Mouse (Mus musculus) stomach, adult 2 months (tissue): ENCODE data around the gene Faap24. TPM values are rescaled to one million over a fixed set of nuclear protein-coding genes. Genes with fewer than 3 reads are reported as not detected.

Experiments used
- polyA plus RNA-seq: library from polyadenylated mRNA; depleted of rRNA; stranded (reverse); fragments of >200 nt; gene quantifications from 2 replicates; pipeline ENCODE4 v1.2.3, GENCODE M21; 2012; rRNA removed

Faap24 gene
- 2.3 and 3.0 TPM in 2 replicates for polyA plus RNA-seq

GRCm38 (mm10) chr7:35396542-35397168 lies at the start of gene Faap24, which contains the start of gene Cep89:
TSS of gene Faap24 (minus strand) at chr7:35396836.
TSS of gene Cep89 (plus strand) at chr7:35397035.

Other genes with a start within 250 kb of the Faap24 start
- 1.1 TPM in 2 replicates for gene Slc7a10, start 210.5 kb downstream of the Faap24 start, polyA plus RNA-seq
- 5.8 and 8.3 TPM in 2 replicates for gene Lrp3, start 181.3 kb downstream of the Faap24 start, polyA plus RNA-seq
- 0.72 and 0.93 TPM in 2 replicates for gene Gpatch1, start 78.4 kb downstream of the Faap24 start, polyA plus RNA-seq
- gene Rhpn2, start 62.7 kb downstream of the Faap24 start, polyA plus RNA-seq: 10.7 and 15.0 TPM in 2 replicates
- gene Cep89, start 199 bp upstream of the Faap24 start, polyA plus RNA-seq: 5.0 and 8.3 TPM in 2 replicates
- gene Slc7a9, start 52.0 kb upstream of the Faap24 start, polyA plus RNA-seq: 0.02 TPM in 1 of 2 replicates, not detected in the other
- not detected in 2 replicates for gene Tdrd12, start 140.9 kb upstream of the Faap24 start, polyA plus RNA-seq
- 21.2 and 54.4 TPM in 2 replicates for gene Nudt19, start 159.5 kb upstream of the Faap24 start, polyA plus RNA-seq
- 0.08 and 0.10 TPM in 2 replicates for gene Rgs9bp, start 188.7 kb upstream of the Faap24 start, polyA plus RNA-seq
- 7.5 and 7.7 TPM in 2 replicates for gene Ankrd27, start 189.4 kb upstream of the Faap24 start, polyA plus RNA-seq